Mouse (Mus musculus): ENCODE results near the gene Zmynd10. TPM values are rescaled to one million over a fixed set of nuclear protein-coding genes. Genes with fewer than 3 reads are reported as not detected.
A peak's percentile ranks its signal among the peaks of the same experiment; 100 is the strongest.

The Zmynd10 gene
- 52.6 and 52.9 TPM in 2 replicates for polyA plus RNA-seq (2012; rRNA removed)

DNA sequence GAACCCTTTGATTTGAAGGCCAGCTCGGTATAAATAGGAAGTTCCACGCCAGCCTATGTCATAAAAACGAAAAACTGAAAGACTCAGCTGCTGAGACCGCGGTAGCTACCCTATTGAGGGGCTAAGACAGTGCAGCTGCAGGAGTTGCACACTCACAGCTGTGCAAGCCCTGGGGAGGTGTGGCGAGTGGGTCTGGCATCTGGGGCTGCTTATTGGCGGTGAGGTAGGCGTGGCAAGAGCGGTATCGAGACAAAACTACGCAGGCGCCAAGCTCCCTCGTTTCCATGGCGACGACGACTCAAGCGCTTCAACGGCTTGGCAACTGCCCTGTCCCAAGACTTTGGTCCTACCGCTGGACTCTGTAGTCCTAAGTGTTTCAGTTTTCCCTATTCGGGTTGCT lies at the start of gene Zmynd10:
Zmynd10 (plus strand) TSS at position 273 of the 400 bp plus-strand sequence.
- peak within 1 kb of the TSS; percentile 29; the same call in 1 of the 2 replicates for H3K4me3 ChIP-seq (ENCODE audit: insufficient read depth, low read depth, low read length)
- H3K36me3 ChIP-seq (ENCODE audit: control insufficient read depth, insufficient read depth, low read length), result no peaks in the 10 kb centered on the region
- TF ChIP-seq POLR2A (IDR thresholded peaks at IDR 0.05; ENCODE audit: low read depth, low read length) (peak; percentile 32), CTCF (conservative IDR thresholded peaks at IDR 0.05; ENCODE audit: insufficient read depth, insufficient read length, low read depth, low read length) (no peak)
- no peaks in the 10 kb centered on the region for H3K27me3 ChIP-seq (replicated peaks; ENCODE audit: control insufficient read depth, insufficient read depth, low read length)
- peaks cover 25% of the 10 kb centered on the region; the same call in 1 of the 2 replicates for H3K4me1 ChIP-seq (ENCODE audit: control insufficient read depth, insufficient read depth, low read length)
- WGBS, result 2% methylated on average over 20 of the region's 20 CpGs
- peak within 1 kb of the TSS; percentile 68 for H3K27ac ChIP-seq (ENCODE audit: insufficient read depth, low read depth, low read length)
- DNase-seq, result peak; percentile 98

DNA sequence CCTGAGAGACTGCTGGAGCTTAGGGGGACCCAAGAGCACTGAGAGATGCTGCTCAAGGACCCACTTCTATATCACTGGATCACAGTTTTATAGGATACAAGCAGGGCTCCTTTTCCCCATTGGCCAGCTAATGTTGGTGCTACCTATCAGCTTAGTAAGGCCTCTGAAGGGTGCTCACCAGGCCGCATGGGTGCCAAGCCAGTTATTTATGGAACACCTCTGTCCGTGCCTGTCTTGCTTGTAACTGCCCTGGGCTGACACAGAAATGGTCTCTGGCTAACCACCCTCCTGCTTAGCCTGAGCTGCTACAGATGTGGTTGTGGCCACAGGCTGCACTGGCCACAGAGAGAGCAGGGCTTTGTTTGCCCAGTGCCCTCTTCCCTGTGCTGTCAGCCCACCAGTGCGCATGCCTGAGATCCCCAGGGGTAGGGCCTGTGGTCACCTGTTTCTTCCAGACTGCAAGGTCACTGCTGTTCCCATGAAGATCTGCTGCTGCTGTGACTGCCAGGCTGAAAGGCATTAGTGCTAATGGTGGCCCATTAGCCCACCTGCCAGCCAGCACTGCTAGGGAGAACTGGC lies 46.3 kb upstream of the Zmynd10 start:
- Histone ChIP-seq H3K27ac (ENCODE audit: insufficient read depth, low read depth, low read length) (no peak overlapping the region), H3K4me1 (ENCODE audit: control insufficient read depth, insufficient read depth, low read length) (no peaks in the 10 kb centered on the region), H3K4me3 (ENCODE audit: insufficient read depth, low read depth, low read length) (no peak overlapping the region), H3K27me3 (replicated peaks; ENCODE audit: control insufficient read depth, insufficient read depth, low read length) (no peaks in the 10 kb centered on the region), H3K36me3 (ENCODE audit: control insufficient read depth, insufficient read depth, low read length) (no peaks in the 10 kb centered on the region)
- no peak for DNase-seq
- no peak for TF ChIP-seq POLR2A (IDR thresholded peaks at IDR 0.05; ENCODE audit: low read depth, low read length)
- TF ChIP-seq CTCF (conservative IDR thresholded peaks at IDR 0.05; ENCODE audit: insufficient read depth, insufficient read length, low read depth, low read length), result no peak
- WGBS, result 77% methylated on average over 3 of the region's 3 CpGs

DNA sequence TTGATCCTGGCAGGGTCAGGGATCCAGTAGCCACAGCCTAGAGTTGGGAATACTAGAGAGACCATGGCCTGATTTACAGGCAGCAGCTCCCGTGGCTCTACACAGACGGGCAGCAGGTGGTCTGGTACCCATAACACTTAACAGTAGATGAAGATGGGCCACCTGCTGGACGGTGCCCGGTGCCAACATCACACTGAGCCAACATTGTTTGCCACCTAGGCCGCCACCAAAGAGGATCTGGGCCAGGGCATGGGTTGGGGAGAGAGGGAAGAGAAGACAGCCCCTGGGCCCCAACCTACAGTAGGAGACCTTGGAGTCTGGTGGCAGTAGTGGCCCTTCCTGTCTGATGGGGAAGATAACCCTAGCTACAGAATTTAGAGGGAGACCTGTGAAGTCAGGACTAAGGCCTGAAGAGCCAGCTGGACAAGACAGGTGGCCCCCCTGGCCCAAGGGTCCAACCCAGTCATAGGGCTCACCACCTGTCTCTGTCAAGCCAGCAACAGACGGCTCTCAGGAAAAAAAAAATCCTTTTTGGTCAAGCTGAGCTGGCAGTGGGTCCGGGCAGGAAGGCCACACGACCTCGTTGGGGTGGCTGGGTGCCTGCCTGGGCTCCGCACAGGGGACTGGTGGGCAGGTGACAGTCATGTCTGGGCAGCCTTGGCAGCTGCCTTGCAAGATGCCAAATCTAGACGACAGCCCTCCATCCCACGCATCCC lies 44.8 kb upstream of the Zmynd10 start:
- TF ChIP-seq POLR2A (IDR thresholded peaks at IDR 0.05; ENCODE audit: low read depth, low read length) (no peak), CTCF (conservative IDR thresholded peaks at IDR 0.05; ENCODE audit: insufficient read depth, insufficient read length, low read depth, low read length) (no peak)
- no peaks in the 10 kb centered on the region for H3K36me3 ChIP-seq (ENCODE audit: control insufficient read depth, insufficient read depth, low read length)
- no peak overlapping the region for H3K27ac ChIP-seq (ENCODE audit: insufficient read depth, low read depth, low read length)
- H3K4me1 ChIP-seq (ENCODE audit: control insufficient read depth, insufficient read depth, low read length), result no peaks in the 10 kb centered on the region
- 84% methylated on average over 12 of the region's 12 CpGs for WGBS
- no peaks in the 10 kb centered on the region for H3K27me3 ChIP-seq (replicated peaks; ENCODE audit: control insufficient read depth, insufficient read depth, low read length)
- H3K4me3 ChIP-seq (ENCODE audit: insufficient read depth, low read depth, low read length), result no peak overlapping the region
- no peak for DNase-seq

DNA sequence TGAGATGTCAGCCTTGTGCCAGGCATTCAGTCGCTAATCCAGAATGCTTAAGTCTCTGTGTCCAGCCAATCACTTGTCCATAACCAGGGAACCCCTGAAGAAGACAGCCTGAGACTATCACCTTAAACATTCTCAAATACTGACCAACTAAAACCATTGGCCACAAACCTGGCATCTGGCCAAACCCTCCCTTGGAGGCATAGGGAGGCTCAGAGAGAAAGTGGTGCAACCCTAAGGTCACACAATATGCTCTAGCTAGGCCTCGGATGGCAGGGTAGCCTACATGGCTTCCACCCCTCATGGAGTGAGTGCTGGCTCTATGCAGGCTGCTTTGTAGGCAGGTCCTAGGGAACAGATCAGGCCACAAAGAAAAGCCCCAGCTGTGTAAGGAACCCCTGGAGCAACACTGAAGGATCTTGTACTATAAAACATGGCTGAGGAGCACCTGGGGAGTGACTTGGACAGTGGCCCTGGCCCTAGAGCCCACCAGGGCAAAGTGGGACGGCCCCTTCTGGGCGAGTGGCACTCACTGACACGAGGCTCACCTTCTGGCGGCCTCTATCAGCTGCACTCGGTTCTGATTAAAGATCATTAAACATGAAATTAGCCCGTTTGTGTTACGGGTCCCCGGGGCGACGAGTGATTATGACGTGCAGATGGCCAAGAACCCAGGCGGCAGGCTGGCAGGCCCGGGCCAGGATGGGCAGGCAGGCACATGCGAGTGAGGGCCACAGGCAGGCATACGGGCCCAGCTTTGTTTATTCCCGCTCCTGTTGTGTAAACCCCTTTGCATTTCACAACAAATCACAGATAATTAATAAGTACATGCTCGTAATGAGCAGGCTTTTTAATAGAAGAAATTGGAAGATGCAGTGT lies 42.2 kb upstream of the Zmynd10 start:
- no peak for DNase-seq

DNA sequence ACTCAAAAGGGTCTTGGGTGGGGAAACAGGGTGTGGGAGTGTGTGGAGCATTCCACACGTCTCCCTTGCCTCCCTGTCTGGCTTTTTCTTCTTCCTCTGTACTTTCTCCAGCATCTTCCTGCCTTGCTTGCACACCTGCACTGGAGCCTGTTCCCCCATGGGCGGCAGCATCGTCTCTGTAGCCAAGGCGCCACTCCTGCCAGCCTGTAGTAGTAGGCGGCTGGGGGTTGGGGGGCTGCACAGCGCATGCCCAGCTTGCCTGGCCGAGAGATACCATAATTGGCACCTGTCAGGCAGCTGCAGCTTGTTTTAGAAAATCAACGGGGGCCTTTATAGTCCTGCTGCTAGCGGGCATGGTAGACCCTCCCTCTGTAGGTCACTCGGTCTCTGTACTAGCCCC lies 38.8 kb upstream of the Zmynd10 start:
- no peak overlapping the region for H3K4me3 ChIP-seq (ENCODE audit: insufficient read depth, low read depth, low read length)
- WGBS, result 61% methylated on average over 10 of the region's 10 CpGs
- DNase-seq, result no peak
- H3K27me3 ChIP-seq (replicated peaks; ENCODE audit: control insufficient read depth, insufficient read depth, low read length), result no peaks in the 10 kb centered on the region
- H3K4me1 ChIP-seq (ENCODE audit: control insufficient read depth, insufficient read depth, low read length), result no peaks in the 10 kb centered on the region
- H3K27ac ChIP-seq (ENCODE audit: insufficient read depth, low read depth, low read length), result no peak overlapping the region
- no peaks in the 10 kb centered on the region for H3K36me3 ChIP-seq (ENCODE audit: control insufficient read depth, insufficient read depth, low read length)
- TF ChIP-seq POLR2A (IDR thresholded peaks at IDR 0.05; ENCODE audit: low read depth, low read length), result no peak
- TF ChIP-seq CTCF (conservative IDR thresholded peaks at IDR 0.05; ENCODE audit: insufficient read depth, insufficient read length, low read depth, low read length), result no peak

More for the DNA sequence above, 42.2 kb upstream of the Zmynd10 start:
- H3K36me3 ChIP-seq (ENCODE audit: control insufficient read depth, insufficient read depth, low read length), result no peaks in the 10 kb centered on the region
- H3K4me1 ChIP-seq (ENCODE audit: control insufficient read depth, insufficient read depth, low read length), result no peaks in the 10 kb centered on the region
- H3K27ac ChIP-seq (ENCODE audit: insufficient read depth, low read depth, low read length), result no peak overlapping the region
- H3K27me3 ChIP-seq (replicated peaks; ENCODE audit: control insufficient read depth, insufficient read depth, low read length), result no peaks in the 10 kb centered on the region
- no peak overlapping the region for H3K4me3 ChIP-seq (ENCODE audit: insufficient read depth, low read depth, low read length)
- TF ChIP-seq CTCF (conservative IDR thresholded peaks at IDR 0.05; ENCODE audit: insufficient read depth, insufficient read length, low read depth, low read length) (no peak), POLR2A (IDR thresholded peaks at IDR 0.05; ENCODE audit: low read depth, low read length) (no peak)
- WGBS, result 84% methylated on average over 19 of the region's 19 CpGs

DNA sequence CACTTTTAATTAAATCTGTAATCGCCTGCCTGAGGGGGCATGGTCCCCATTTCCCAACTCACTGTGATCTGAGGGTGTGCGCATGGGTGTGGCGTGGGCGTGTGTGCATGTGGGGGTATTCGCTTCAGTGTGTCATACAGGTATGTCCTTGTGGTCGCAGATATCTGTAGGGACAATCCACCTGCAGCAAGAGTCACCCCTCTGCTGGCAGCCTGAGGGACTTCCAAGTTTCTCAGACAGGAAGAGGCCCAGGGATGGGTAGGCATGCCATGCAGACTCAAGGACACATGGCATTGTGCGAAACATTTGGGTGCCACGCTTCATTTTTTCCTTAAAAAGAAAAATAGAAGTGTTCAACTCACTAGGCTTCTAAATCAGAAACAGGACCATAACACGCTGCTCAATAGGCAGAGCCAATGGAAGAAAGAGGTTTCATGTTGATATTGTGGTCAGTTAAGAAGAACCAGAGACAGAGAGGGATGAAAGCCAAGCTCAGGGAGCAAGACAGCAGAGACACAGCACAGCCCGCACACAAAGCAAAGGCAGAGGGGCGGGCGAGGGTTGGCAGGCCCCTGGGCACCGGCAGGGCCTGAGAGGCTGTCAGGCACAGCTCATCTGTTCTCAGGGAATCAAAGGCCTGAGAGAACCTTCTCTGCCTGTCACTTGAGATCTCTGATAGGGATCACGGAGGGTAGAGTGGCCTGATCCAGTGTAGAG lies 36.6 kb upstream of the Zmynd10 start:
- no peaks in the 10 kb centered on the region for H3K27me3 ChIP-seq (replicated peaks; ENCODE audit: control insufficient read depth, insufficient read depth, low read length)
- WGBS, result 82% methylated on average over 14 of the region's 14 CpGs
- H3K4me1 ChIP-seq (ENCODE audit: control insufficient read depth, insufficient read depth, low read length), result no peaks in the 10 kb centered on the region
- H3K27ac ChIP-seq (ENCODE audit: insufficient read depth, low read depth, low read length), result no peak overlapping the region
- no peaks in the 10 kb centered on the region for H3K36me3 ChIP-seq (ENCODE audit: control insufficient read depth, insufficient read depth, low read length)
- H3K4me3 ChIP-seq (ENCODE audit: insufficient read depth, low read depth, low read length), result no peak overlapping the region
- no peak for DNase-seq
- TF ChIP-seq CTCF (conservative IDR thresholded peaks at IDR 0.05; ENCODE audit: insufficient read depth, insufficient read length, low read depth, low read length), result no peak
- no peak for TF ChIP-seq POLR2A (IDR thresholded peaks at IDR 0.05; ENCODE audit: low read depth, low read length)
